Mouse (Mus musculus) mature B cell (primary cell): ENCODE measurements around the gene Gmcl1.

Experiments used
- in situ Hi-C: fragments of 300-500 bp; cut with MboI; formaldehyde crosslinking; loops from 2 replicates; pipeline ENCODE4 v1.14.3; 2019

The Gmcl1 gene

DNA sequence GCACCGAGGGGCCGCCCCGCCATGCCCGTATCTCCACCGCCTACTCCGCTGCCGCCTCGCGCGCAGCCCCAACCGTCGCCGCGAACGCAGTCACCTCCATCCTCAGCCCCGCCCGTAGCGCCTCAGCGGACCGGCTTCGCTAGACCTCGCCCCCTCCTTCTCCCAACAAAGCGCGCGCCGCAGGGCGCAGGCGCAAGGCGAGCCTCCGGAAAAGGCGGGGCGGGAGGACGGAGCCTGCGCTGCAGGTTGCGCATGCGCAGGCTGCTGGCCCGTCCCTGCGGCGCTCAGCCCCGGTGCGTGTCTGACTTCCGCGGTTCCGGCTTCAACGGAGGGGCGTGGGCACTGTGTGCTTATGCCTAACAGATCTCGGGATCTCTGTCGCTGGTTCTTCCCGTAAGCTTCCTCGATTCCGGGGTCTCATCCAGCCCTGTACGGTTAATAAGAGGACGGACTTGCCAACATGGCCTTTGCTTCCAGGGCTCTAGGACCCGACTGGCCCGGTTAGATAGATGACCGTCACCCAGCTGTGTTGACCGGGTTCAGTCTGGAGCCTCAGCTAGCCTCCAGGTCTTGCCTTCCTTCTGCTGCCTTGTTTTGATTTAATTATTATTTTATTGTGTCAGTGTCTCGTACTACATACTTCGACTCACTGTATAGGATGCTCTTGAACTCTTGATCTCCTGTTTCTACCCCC is at the start of gene Gmcl1:
Gene Gmcl1, minus strand, starts transcription at position 201 of the 694 bp plus-strand sequence.
- in situ Hi-C loops, result no loop called here

DNA sequence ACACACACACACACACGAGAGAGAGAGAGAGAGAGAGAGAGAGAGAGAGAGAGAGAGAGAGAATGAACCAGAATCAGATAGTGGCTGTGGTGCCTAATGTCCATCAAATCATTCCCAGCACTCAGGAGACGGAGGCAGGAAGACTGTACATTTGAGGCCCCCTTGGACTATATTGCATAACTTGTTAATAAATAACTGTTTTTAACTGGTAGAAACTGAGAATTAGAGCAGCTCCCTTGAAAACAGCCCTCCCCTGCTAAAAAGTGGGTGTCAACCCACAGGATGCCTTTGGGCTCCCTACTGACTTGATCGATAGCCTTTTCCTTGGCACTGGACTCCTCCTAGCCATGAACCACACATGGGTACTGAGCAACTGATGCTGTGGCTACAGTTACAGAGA is 49.2 kb upstream of the Gmcl1 start:
- in situ Hi-C loops, result no loop called here

DNA sequence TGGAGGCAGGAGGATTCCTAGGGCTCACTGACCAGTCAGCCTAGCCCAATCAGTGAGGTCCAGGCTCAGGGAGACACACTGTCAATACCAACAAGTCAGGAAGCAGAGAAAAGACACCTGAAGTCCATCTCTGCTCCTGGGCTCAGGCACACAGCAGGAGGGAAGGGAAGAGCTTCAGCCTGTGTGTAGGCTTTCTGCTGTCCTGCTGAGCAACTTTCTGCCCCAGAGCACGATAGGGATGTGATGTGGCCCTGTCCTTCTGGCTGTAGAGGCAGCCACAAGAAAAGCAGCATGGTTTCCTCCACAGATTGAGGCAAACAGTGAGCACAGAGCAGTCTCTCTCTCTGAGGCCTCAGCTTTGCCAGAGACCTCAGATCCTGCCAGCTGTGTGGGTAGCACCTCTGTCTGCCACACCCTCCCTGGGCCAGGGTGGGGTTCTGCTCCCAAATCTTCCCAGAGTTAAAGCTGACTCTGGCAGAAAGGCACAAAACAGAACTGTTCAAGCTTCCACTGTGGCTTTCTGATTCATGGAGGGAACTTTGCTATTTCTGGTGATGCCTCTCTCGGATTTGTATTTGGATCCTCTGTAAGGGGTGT is 48.3 kb upstream of the Gmcl1 start:
- in situ Hi-C loops, result no loop called here

DNA sequence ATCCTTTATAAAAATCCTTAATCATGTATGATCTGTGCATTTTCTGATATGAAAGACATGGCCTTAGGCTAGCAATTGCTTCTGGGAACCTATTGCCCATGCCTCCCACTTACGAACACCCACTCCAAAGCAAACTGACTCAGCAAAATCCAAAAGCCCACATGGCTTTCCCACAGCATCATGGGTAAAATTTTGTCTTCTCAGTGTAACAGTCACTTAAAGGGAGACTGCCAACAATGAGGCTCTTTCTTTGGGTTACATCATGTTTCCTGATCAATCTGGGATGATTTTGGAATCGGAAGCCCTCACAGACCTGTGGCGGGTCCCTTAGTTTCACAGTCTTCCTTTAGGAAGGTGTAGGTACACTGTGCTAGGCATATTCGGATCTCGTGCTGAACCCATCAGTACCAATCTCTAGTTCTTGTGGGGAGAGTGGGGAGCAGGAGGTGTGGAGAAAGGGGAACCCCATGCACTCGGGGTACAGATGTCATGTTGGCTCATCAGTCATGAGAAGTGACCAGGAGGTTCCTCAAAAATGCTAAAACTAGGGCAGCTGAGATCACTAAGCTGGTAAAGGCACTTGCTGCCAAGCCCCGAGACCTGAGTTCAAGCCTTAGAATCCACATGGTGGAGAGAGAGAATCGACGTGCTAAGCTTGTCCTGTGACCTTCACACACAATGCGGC is 45.9 kb upstream of the Gmcl1 start:
- in situ Hi-C loops, result no loop called here

DNA sequence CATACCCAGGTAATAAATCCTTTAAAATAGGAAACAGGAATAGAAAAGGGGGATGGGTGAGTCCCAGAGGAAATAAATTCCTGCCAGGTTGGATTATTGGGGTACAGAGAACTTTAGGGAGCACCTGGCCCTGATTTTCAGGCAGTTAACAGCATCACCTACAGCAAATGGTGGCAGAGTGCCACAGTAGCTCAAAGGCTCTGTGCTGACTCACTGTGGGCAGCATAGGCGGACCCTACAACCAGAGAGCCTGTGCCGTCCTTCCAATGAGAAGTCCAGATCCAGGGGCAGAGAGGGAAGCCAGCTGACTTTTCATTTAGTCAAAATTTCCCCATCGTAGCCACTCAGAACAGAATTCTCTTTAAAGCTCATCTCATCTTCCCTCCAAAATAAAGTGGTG is 44.0 kb upstream of the Gmcl1 start:
- in situ Hi-C loops, result no loop called here

DNA sequence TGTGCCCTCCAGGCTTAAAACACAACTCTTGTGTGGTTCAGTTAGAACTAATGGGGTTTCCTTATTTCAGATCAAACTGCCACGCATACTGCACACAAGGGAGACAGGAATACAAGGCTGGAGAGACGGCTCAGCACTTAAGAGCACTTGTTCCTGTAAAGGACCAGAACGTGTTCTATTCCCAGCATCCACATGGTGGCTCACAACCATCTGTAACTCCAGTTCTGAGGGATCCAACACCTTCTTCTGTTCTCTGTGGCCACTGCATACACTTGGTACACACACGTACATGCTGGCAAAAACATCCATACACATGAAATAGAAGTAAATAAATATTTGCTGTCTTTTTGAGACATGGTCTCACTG is 43.5 kb upstream of the Gmcl1 start:
- in situ Hi-C loops, result no loop called here

DNA sequence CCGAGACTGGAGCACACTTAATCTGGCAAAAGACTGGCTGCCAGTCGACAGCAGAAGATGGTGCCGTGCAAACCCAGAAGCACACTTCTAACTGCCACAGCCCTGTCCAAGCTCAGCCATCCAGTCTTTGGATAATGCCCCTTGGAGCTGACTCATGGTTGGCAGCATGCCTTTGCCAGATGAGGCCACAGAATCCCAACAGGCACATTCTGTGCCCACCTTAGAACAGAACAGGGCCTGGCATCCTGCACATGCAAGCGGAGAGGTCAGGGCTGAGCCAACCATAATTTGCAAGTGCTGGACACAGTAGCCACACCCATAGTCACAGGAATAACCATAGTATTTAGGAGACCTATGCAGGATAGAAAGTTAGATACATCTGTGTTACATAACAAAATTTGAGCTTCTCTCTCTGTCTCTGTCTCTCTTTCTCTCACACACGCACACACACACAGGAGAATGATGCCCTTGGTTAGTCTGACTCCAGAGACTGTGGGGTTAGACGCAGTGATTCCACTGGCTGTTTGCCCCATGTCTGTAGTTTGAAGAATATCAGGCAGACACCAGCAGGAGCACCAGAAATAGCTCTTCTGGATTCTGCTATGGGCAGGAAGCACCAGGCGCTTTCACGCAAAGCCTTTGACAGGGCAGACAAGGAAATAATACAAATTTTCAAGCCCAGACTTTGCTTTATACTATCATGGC is 43.0 kb upstream of the Gmcl1 start:
- in situ Hi-C loops, result no loop called here

DNA sequence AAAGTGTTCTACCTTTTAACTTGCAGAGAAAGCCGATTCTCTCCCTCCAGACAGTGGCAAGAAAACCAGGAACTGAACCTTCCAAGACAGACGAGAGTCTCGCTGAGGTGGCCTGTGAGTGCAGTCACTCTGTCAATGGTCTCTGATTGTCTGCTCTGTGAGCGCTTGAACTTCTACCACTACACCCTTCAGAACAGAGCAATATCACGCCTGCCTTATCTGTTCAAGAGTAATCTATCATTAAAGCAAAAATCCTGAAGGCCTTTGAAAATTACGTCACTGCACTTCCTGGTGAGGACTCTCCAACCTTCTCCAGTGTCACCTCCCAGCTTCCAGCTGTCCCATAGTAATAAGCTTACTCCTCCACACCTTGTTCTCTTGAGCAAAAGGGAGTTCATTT is 41.8 kb upstream of the Gmcl1 start:
- in situ Hi-C loops, result no loop called here

DNA sequence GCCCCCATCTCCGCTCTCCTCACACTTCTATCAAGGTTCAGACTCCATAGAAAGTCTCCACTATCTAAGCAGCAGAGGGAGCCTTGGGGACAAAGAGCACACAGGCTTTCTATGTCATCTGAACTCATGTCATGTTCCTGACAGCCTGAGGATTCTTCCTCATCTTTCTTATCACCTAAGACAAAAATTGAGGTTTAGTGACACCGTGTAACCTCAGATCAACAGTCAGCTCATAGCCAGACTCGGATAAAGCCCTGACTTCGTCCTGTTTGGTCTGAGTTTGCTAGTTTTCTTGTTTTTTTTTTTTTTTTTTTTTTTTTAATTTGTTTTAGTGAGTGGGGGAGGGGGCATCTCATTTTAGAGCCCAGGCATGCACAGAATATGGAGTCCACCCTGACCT is 40.6 kb upstream of the Gmcl1 start:
- in situ Hi-C loops, result no loop called here

DNA sequence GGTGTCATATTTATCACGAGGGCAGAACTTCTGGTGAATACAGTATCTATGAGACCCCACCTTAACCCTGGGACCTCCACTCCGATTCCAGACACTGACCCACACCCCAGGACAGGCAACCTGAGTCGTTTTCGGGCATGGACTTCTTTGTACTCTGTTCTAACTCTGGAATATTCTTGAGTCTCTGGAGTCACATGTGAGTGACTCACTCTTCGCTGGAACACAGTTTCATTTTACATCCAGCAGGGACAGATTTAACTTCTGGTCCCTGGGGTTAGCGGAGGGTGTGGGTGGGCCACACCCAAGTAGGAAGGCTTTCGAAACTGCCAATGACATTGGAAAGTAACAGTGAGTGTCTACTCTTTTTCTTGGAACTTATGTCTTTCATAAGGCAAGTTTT is 39.4 kb upstream of the Gmcl1 start:
- in situ Hi-C loops, result no loop called here

DNA sequence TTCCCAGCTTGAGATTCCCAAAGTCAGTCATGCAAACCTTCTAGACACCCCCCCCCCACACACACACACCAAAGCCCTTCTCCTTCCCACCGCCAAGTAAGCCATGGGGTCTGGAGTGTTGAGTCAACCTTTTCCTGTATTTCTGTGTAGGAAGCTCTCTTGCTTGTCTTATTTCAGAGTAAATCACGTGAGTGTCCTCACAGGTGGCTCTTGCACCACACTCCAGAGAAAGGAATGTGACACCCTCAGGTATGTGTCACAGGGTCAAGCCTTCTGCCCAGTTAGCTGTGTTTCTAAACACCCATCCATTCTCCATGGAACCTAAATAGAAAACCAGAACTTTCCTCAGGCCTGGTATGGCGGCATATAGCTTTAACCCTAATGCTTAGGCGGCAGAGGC is 35.8 kb upstream of the Gmcl1 start:
- in situ Hi-C loops, result no loop called here

DNA sequence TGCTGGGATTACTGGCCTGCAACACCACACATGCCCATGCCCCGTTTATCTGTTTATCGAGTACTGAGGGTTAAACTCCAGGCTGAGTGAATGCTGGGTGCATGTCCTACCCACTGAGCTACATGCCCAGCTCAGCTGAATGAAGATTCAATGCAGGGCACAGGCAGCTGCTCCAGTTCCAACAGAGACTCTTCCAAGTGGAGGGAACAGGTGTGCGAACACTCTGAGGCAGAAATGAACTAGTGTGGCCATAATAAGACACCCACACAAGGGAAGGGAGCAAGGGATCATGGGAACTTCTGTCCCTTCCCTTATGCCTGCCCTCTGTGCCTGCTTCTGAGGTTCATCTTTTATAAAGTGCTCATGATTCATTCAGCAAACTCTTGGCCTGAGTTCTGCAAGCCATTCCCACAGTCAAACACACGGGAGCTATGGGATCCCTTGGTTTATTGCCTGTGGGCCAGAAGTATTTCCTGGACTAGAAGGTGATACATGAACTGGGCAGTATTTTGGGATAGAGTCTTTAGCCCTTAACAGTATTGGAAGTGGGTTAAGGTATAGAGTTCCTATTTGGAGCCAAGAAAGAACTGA is 35.1 kb upstream of the Gmcl1 start:
- in situ Hi-C loops, result no loop called here

DNA sequence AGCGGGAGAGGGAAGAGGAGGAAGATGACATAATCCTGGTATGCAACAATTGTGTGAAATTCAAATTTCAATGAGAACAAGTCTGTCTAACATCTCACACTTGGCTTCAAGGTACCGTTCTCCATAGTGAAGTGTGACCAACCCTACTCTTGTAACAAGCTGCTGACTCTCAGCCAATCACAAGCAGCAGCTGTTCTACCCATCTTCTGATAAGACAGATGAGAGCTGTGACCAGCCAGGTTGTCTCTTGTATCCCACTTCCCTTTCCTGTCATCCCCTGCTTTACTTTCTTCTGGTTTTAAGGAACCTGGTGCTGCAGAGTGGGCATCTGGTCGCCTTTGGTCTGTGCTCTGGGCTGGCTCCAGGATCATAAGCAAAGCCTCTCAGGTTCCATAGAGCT is 34.3 kb upstream of the Gmcl1 start:
- in situ Hi-C loops, result no loop called here

DNA sequence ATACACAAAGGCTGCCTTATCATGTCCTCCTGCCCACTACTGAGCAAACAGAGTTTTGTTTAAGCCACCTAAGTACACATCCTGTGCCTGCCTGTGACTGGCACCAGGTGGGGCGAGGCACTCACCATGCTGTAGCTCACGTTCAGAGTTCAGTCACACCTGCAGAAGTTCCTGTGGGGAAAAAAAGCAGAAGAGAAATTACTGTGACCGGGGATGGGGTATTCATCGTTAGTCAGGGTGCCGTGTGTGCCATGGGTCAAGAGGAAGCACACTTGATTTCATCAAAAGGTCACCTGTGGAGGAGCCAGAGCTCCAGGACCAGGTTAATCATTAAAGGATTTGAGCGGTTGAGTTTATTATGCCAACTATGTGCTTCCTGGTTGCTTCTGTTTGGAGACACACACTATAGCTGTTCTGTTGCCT is 32.5 kb upstream of the Gmcl1 start:
- in situ Hi-C loops, result no loop called here

DNA sequence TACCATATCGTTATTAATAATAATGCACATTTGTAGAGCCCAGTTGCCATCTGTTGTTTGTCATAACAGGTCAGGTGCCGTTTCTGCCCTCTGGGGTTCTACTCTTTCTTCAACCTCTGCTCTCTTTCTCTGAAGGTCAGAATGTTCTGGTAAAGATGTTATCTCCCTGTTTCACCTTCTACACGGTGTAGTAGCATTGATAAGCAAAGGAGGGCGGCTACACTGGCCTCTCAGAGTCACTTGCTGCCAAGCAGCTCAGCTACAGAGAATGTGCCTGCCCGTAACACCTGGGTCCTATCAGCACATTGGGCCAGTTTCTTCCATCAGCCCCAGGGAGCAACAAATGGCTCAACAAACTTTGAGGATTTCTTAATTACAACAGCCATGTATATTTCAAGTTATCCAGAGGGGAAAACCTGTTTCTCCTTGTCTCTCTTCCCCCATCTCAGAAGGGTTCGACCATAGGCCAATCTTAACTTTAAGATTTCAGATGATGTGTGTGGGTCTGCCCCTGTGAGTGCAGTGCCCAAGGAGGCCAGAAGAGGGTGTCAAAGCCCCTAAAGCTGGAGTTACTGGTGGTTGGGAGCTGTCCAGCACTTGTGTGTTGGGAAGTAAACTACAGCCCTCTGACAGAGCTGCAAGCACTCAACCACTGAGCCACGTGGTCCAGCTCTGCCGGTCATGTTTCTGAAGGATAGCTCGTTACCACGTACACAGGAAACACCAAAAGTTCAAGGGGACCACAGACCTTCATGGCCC is 21.1 kb upstream of the Gmcl1 start:
- in situ Hi-C loops, result loop anchor here (5.0 kb wide), 1 partner anchor 38 kb away; the partner anchor contains the start of gene Anxa4

DNA sequence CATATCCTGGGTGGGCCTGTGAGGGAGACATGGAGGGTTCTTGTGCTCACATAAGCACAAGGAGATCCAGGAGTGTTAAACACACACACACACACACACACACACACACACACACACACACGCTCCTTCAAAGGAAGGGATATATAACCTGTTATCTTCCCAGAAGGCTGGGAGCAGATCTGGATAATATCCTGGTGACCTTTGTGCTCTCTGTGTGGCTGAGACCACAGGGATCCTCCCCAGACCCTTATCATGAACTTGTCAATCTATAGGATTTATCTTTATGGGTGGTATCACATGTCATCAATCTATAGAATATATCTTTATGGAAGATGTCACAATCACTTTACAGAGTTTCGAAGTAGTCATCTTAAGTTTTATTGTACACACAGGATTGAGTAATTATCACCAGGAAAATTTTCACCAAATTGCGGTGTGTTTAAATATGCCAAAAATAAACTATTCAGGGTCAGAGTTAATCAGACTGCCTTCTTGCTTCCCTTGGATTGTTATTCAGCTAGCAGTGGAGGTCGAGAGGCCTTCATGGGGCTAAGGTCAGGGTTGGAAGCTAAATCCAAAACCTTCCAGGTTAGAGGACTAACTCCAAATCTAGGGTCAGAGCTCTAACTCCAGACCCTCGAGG is 19.8 kb upstream of the Gmcl1 start:
- in situ Hi-C loops, result loop anchor here (5.0 kb wide), 1 partner anchor 39 kb away; the partner anchor contains the start of gene Anxa4

DNA sequence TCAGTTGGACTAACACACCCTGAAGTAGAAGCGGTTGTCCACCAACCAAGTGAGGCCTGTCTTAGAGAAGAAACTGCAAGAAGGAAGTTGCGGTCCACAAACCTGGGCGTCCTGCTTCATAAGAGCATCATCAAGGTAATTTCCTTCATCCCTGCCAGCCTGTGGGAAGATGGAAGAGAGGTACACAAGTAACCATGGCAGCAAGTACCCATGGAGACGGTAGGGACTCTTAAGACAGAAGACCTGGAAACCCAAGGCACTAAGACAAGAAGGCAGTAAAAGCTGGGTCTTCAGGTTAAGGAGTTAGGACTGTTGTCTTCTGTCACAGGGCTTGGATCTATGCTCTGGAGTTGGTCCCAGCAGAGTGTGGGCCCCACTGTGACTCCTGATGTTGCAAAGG is 17.8 kb upstream of the Gmcl1 start:
- in situ Hi-C loops, result loop anchor here (5.0 kb wide), 1 partner anchor 41 kb away; the partner anchor contains the start of gene Anxa4

DNA sequence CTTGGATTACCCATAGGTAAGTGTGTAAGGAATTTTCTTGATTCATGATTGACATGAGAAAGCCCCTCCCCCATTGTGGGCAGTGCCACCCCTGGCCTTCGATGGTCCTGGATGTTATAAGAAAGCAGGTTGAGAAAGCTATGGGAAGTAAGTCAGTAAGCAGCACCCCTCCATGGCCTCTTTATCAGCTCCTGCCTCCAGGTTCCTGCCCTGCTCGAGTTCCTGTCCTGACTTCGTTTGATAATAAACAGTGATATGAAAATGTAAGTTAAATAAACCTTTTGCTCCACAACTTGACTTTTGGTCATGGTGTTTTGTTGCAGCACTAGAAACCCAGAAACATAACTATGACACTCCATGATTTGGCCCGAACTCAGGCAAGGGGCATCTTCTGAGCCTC is 16.6 kb upstream of the Gmcl1 start:
- in situ Hi-C loops, result loop anchor here (5.0 kb wide), 1 partner anchor 42 kb away; the partner anchor contains the start of gene Anxa4

DNA sequence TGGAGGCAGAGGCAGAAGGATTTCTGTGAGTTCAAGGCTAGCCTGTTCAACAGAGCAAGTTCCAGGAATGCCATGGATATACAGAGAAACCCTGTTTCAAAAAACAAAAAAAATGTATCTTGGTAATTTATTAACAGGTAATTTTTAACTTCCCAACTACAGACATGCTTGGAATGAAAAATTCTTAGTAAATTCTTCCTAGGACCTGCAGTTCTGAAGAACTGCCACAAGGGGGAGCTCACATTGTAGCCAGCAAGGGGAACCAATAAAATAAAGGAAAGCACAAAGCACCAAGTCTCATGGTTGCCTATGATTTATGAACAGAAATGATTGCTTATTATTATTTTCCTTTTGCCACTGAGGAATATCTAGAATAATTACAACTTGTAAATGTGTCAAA is 14.0 kb upstream of the Gmcl1 start:
- in situ Hi-C loops, result no loop called here

DNA sequence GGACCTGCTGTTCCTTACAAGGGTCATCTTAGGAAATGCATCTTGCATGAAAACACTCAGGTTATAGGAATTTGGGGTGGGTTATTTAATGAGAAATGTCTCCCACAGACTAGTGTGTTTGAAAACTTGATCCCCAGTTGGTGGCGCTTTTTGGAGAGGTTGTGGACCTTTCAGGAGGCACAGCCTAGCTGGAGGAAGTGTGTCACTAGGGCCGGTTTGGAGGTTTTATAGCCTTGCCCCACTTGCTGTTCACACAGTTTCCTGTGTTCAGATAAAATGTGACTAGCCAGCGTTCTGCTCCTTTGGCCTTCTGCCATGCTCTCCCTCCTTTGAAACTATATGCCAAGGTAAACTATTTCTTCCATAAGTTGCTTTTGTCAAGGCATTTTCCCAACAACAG is 7.5 kb upstream of the Gmcl1 start:
- in situ Hi-C loops, result no loop called here

DNA sequence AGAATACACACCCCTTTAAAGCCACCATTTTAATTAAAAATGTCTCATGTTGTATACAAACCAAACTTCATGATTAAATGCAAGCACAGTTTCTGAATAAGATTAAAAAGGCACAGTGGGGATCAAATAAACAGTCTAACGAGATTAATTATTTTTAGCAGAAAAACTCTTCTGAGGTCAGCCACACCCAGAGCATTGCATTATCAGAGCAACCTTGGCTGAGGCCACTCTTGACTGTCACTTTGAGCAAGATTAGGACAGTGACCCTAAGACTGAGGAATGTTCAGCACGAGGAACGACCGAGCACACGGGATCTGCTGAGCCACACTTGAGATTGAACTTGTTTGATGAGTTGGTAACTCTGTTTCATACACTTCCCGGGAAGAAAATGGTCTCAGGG is 3.6 kb upstream of the Gmcl1 start:
- in situ Hi-C loops, result no loop called here
